Mouse (Mus musculus) v-Abl transformed pro-B cells (cell line): ENCODE measurements around the gene Hsdl2.

Experiments used
- in situ Hi-C, 2 experiments: fragments of 400-800 bp; cut with MboI; formaldehyde crosslinking; loops; one replicate each; pipeline ENCODE4 v1.15.1; 2025; ENCODE audit not compliant: unreplicated experiment in 2 of 2

Hsdl2 gene

GRCm38 (mm10) chr4:59666550-59667317 is 85.4 kb downstream of the Hsdl2 start:
- in situ Hi-C loops, result no loop called here

- in situ Hi-C loops, result no loop called here
Measured at GRCm38 (mm10) chr4:59668050-59668449, 86.7 kb downstream of the Hsdl2 start.
